19 mouse cellular contexts compared by ENCODE assay signal in genomic region chr4:151150842-151151241, GRCm38 (mm10).
A peak's percentile ranks its signal among the peaks of the same experiment; 100 is the strongest.
DNase-seq lines count a peak whose midpoint lies in the region; ATAC-seq and TF ChIP-seq lines count a peak whose summit lies in the region.
"Had no signal": no experiment of that assay in that cellular context is flagged by ENCODE, and none has a peak within 500 bp of the region (broad histone marks: within the 10 kb centered on the region; RNA-seq: fewer than 3 reads in every experiment).

No protein-coding gene starts in this region.

- no peak overlapping the region for H3K4me2 ChIP-seq in hindbrain, embryonic 11.5 days (replicated peaks; ENCODE audit: low read depth, low read length)
- H3K4me2 ChIP-seq in neural tube, embryonic 12.5 days (replicated peaks) = no peak overlapping the region
- no peak overlapping the region for H3K4me2 ChIP-seq in hindbrain, embryonic 13.5 days
- no peak overlapping the region for H3K4me2 ChIP-seq in neural tube, embryonic 15.5 days
- H3K4me2 ChIP-seq in stomach, postnatal 0 days (replicated peaks; ENCODE audit: low read depth) = no peak overlapping the region
- H3K4me2 ChIP-seq: heart, embryonic 12.5 days; midbrain, embryonic 12.5 days had no signal

- no peak for DNase-seq in hindbrain, embryonic 11.5 days (ENCODE audit: low spot score)
- DNase-seq in hindbrain, embryonic 10.5 days (ENCODE audit: low spot score) = no peak
- no peak for DNase-seq in neural tube, embryonic 10.5 days (ENCODE audit: extremely low spot score, low spot score)
- no peak for DNase-seq in stomach, postnatal 0 days (ENCODE audit: low spot score)
- DNase-seq in heart, adult 9 months (ENCODE audit: low spot score in 2 of 2) = no peak
- DNase-seq: cerebellum, adult 11 months; cerebellum, postnatal 25 days; gastrocnemius, postnatal 36 days; kidney, adult 11 months; lung, adult 18-20 months; lung, postnatal 36 days; thymus, adult 18-20 months had no signal

- WGBS in hindbrain, embryonic 11.5 days = 66% methylated on average over 11 of the region's 11 CpGs
- 69% methylated on average over 11 of the region's 11 CpGs for WGBS in hindbrain, embryonic 10.5 days
- 73% methylated on average over 11 of the region's 11 CpGs for WGBS in neural tube, embryonic 12.5 days
- 43% methylated on average over 11 of the region's 11 CpGs for WGBS in hindbrain, embryonic 13.5 days
- WGBS in neural tube, embryonic 15.5 days = 49% methylated on average over 11 of the region's 11 CpGs
- WGBS in stomach, postnatal 0 days = 66% methylated on average over 11 of the region's 11 CpGs

- ATAC-seq in hindbrain, embryonic 11.5 days (ENCODE audit: low FRiP score) = no peak
- ATAC-seq in neural tube, embryonic 12.5 days (ENCODE audit: low FRiP score, low read depth) = no peak
- ATAC-seq in hindbrain, embryonic 13.5 days (ENCODE audit: low FRiP score) = no peak
- peak; percentile 39; the same call in 1 of the 2 replicates for ATAC-seq in neural tube, embryonic 15.5 days (ENCODE audit: low FRiP score)
- no peak for ATAC-seq in stomach, postnatal 0 days (ENCODE audit: low FRiP score, low TSS enrichment)

- H3K36me3 ChIP-seq in hindbrain, embryonic 11.5 days (ENCODE audit: control insufficient read depth, insufficient read depth, low read length) = no peaks in the 10 kb centered on the region
- no peaks in the 10 kb centered on the region for H3K36me3 ChIP-seq in hindbrain, embryonic 10.5 days
- H3K36me3 ChIP-seq in neural tube, embryonic 12.5 days = no peaks in the 10 kb centered on the region
- H3K36me3 ChIP-seq in hindbrain, embryonic 13.5 days = no peaks in the 10 kb centered on the region
- no peaks in the 10 kb centered on the region for H3K36me3 ChIP-seq in neural tube, embryonic 15.5 days
- H3K36me3 ChIP-seq in stomach, postnatal 0 days (ENCODE audit: control insufficient read depth, insufficient read depth, low read length) = no peaks in the 10 kb centered on the region
- H3K36me3 ChIP-seq: heart, embryonic 12.5 days; midbrain, embryonic 12.5 days had no signal

- H3K27me3 ChIP-seq in hindbrain, embryonic 11.5 days (ENCODE audit: control insufficient read depth, insufficient read depth, low read length) = no peaks in the 10 kb centered on the region
- peaks cover 52% of the 10 kb centered on the region for H3K27me3 ChIP-seq in hindbrain, embryonic 10.5 days (ENCODE audit: insufficient read depth, poor library complexity, severe bottlenecking)
- peaks cover 2% of the 10 kb centered on the region; the same call in 1 of the 2 replicates for H3K27me3 ChIP-seq in neural tube, embryonic 12.5 days (replicated peaks)
- peaks cover 35% of the 10 kb centered on the region for H3K27me3 ChIP-seq in hindbrain, embryonic 13.5 days
- H3K27me3 ChIP-seq in neural tube, embryonic 15.5 days (replicated peaks) = no peaks in the 10 kb centered on the region; the same call in 1 of the 2 replicates
- no peaks in the 10 kb centered on the region for H3K27me3 ChIP-seq in stomach, postnatal 0 days (ENCODE audit: control insufficient read depth, insufficient read depth, low read length)
- H3K27me3 ChIP-seq: CH12.LX had no signal

- no peak for TF ChIP-seq EP300 in stomach, postnatal 0 days (optimal IDR thresholded peaks at IDR 0.05)

- H3K4me3 ChIP-seq in hindbrain, embryonic 11.5 days (ENCODE audit: low read depth, low read length) = no peak overlapping the region
- H3K4me3 ChIP-seq in hindbrain, embryonic 10.5 days = no peak overlapping the region
- no peak overlapping the region for H3K4me3 ChIP-seq in neural tube, embryonic 12.5 days
- no peak overlapping the region for H3K4me3 ChIP-seq in hindbrain, embryonic 13.5 days
- no peak overlapping the region for H3K4me3 ChIP-seq in neural tube, embryonic 15.5 days (replicated peaks)
- no peak overlapping the region for H3K4me3 ChIP-seq in stomach, postnatal 0 days (ENCODE audit: low read depth, low read length)
- H3K4me3 ChIP-seq: heart, embryonic 12.5 days; midbrain, embryonic 12.5 days had no signal

- no peak overlapping the region for H3K9ac ChIP-seq in hindbrain, embryonic 11.5 days (ENCODE audit: low read depth, low read length)
- no peak overlapping the region for H3K9ac ChIP-seq in neural tube, embryonic 12.5 days
- 0 out of 2 replicates have a peak overlapping the region, but pooled peaks have one; percentile 39 for H3K9ac ChIP-seq in hindbrain, embryonic 13.5 days
- H3K9ac ChIP-seq in neural tube, embryonic 15.5 days (replicated peaks) = no peak overlapping the region
- H3K9ac ChIP-seq in stomach, postnatal 0 days (ENCODE audit: low read length) = no peak overlapping the region
- H3K9ac ChIP-seq: heart, embryonic 12.5 days; midbrain, embryonic 12.5 days had no signal

- H3K9me3 ChIP-seq in hindbrain, embryonic 11.5 days (ENCODE audit: control insufficient read depth, low read length) = no peaks in the 10 kb centered on the region
- no peaks in the 10 kb centered on the region for H3K9me3 ChIP-seq in hindbrain, embryonic 10.5 days
- no peaks in the 10 kb centered on the region for H3K9me3 ChIP-seq in neural tube, embryonic 12.5 days
- H3K9me3 ChIP-seq in hindbrain, embryonic 13.5 days = no peaks in the 10 kb centered on the region
- H3K9me3 ChIP-seq in neural tube, embryonic 15.5 days (replicated peaks) = no peaks in the 10 kb centered on the region
- H3K9me3 ChIP-seq in stomach, postnatal 0 days (ENCODE audit: control insufficient read depth, low read length) = no peaks in the 10 kb centered on the region
- H3K9me3 ChIP-seq: heart, embryonic 12.5 days; midbrain, embryonic 12.5 days had no signal

- TF ChIP-seq CTCF in stomach, postnatal 0 days (IDR thresholded peaks at IDR 0.05; ENCODE audit: low read depth) = no peak

- peak overlapping the region; percentile 18; the same call in 1 of the 2 replicates for H3K27ac ChIP-seq in hindbrain, embryonic 11.5 days (ENCODE audit: low read depth, low read length)
- H3K27ac ChIP-seq in hindbrain, embryonic 10.5 days = no peak overlapping the region
- H3K27ac ChIP-seq in neural tube, embryonic 12.5 days = 0 out of 2 replicates have a peak overlapping the region, but pooled peaks have one; percentile 3
- peak overlapping the region; percentile 86 for H3K27ac ChIP-seq in hindbrain, embryonic 13.5 days
- peak overlapping the region; percentile 72 for H3K27ac ChIP-seq in neural tube, embryonic 15.5 days (replicated peaks)
- H3K27ac ChIP-seq in stomach, postnatal 0 days (replicated peaks) = no peak overlapping the region
- H3K27ac ChIP-seq: kidney, postnatal 0 days; midbrain, embryonic 12.5 days had no signal

- 0 out of 2 replicates have a peak, but pooled peaks cover 2% of the 10 kb centered on the region for H3K4me1 ChIP-seq in hindbrain, embryonic 11.5 days (replicated peaks; ENCODE audit: control insufficient read depth, insufficient read depth, low read length)
- H3K4me1 ChIP-seq in hindbrain, embryonic 10.5 days (replicated peaks) = peaks cover 77% of the 10 kb centered on the region
- H3K4me1 ChIP-seq in neural tube, embryonic 12.5 days = peaks cover 55% of the 10 kb centered on the region
- peaks cover 67% of the 10 kb centered on the region for H3K4me1 ChIP-seq in hindbrain, embryonic 13.5 days (replicated peaks)
- peaks cover 57% of the 10 kb centered on the region for H3K4me1 ChIP-seq in neural tube, embryonic 15.5 days
- no peaks in the 10 kb centered on the region for H3K4me1 ChIP-seq in stomach, postnatal 0 days (replicated peaks; ENCODE audit: control insufficient read depth, insufficient read depth)
- H3K4me1 ChIP-seq: heart, embryonic 12.5 days had no signal

Comparison
In these comparisons a context has a peak if more than half of its experiments do, and no peak if none do; other contexts are left out.
1. H3K27ac ChIP-seq: peak in hindbrain, embryonic 11.5 days (single experiment), neural tube, embryonic 12.5 days (single experiment), hindbrain, embryonic 13.5 days (single experiment) and neural tube, embryonic 15.5 days (single experiment); none in hindbrain, embryonic 10.5 days (single experiment) and stomach, postnatal 0 days (single experiment).